Mouse (Mus musculus): Measurements from ENCODE around the gene Sgf29. TPM values are rescaled to one million over a fixed set of nuclear protein-coding genes. Genes with fewer than 3 reads are reported as not detected.

Gene Sgf29
- polyA plus RNA-seq, 1 experiment from 2014 or later: 64.5 TPM

- H3K4me1 ChIP-seq: peaks cover 10% of the 10 kb centered on the region
These were observed 4.8 kb upstream of the Sgf29 start for GRCm38 (mm10) chr7:126644345-126644744.

GRCm38 (mm10) chr7:126644914-126645313, 4.2 kb upstream of the Sgf29 start:
- no peak overlapping the region for H3K27ac ChIP-seq (replicated peaks)
- H3K36me3 ChIP-seq: no peaks in the 10 kb centered on the region
- no peak overlapping the region for H3K9ac ChIP-seq (replicated peaks)
- H3K4me3 ChIP-seq (replicated peaks): no peak overlapping the region
- no peaks in the 10 kb centered on the region for H3K27me3 ChIP-seq (replicated peaks)
- no peaks in the 10 kb centered on the region for H3K9me3 ChIP-seq (replicated peaks)
- H3K4me2 ChIP-seq: no peak overlapping the region
- peaks cover 14% of the 10 kb centered on the region for H3K4me1 ChIP-seq
- no peak for ATAC-seq (ENCODE audit: low FRiP score)

More at GRCm38 (mm10) chr7:126644345-126644744, 4.8 kb upstream of the Sgf29 start:
- Histone ChIP-seq H3K9me3 (replicated peaks) (no peaks in the 10 kb centered on the region), H3K4me3 (replicated peaks) (no peak overlapping the region), H3K36me3 (no peaks in the 10 kb centered on the region), H3K27me3 (replicated peaks) (no peaks in the 10 kb centered on the region), H3K9ac (replicated peaks) (no peak overlapping the region), H3K4me2 (no peak overlapping the region), H3K27ac (replicated peaks) (no peak overlapping the region)
- WGBS: 85% methylated on average over 3 of the region's 3 CpGs
- ATAC-seq (ENCODE audit: low FRiP score): no peak

DNA sequence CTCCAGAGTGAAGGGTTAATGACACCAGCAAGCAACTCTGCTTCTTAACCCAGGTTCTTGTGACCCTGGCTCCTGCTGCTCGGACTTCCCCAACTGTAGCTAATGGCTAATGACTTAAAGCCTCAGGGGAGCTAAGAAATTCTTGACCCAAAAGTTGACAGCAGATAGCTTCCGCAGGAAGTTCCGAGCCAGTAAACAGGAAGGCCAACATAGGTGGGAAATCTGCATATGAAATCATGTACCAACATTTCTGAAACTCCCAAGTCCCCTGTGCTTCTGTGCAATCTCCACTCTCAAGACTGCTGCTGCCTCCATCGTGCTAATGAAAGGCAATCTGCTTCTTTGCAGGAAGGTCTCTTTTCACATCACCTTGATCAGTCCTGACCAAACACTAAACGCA, 3.4 kb upstream of the Sgf29 start:
- Histone ChIP-seq H3K27me3 (replicated peaks) (no peaks in the 10 kb centered on the region), H3K4me1 (peaks cover 21% of the 10 kb centered on the region), H3K9me3 (replicated peaks) (no peaks in the 10 kb centered on the region), H3K9ac (replicated peaks) (no peak overlapping the region), H3K27ac (replicated peaks) (no peak overlapping the region), H3K4me2 (no peak overlapping the region), H3K36me3 (no peaks in the 10 kb centered on the region), H3K4me3 (replicated peaks) (no peak overlapping the region)
- ATAC-seq (ENCODE audit: low FRiP score): no peak
- WGBS: 53% methylated on average over 5 of the region's 5 CpGs

DNA sequence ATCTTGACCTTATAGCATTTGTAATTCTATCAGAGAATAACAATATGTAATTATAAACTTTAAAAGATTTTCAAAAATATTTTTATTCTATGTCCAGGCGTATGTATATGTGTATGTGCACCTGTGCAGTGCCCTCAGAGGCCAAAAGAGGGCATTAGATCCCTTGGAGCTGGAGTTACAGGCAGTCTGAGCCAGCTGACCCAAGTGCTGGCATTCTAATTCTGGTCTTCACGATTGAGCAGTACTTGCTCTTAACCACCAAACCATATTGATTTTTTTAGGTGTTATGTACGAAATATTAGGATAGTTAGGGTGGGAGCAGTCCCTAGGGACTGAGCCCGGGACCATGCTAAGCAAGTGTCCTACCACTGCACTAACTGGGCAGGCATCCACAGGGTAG, 623 bp upstream of the Sgf29 start:
- Histone ChIP-seq H3K9me3 (replicated peaks) (no peaks in the 10 kb centered on the region), H3K36me3 (no peaks in the 10 kb centered on the region), H3K9ac (replicated peaks) (no peak overlapping the region), H3K4me2 (peak overlapping the region; percentile 79), H3K4me1 (peaks cover 21% of the 10 kb centered on the region), H3K27ac (replicated peaks) (peak overlapping the region; percentile 96), H3K27me3 (replicated peaks) (no peaks in the 10 kb centered on the region), H3K4me3 (replicated peaks) (peak overlapping the region; percentile 60)
- 83% methylated on average over 4 of the region's 4 CpGs for WGBS
- no peak for ATAC-seq (ENCODE audit: low FRiP score)

- no peak overlapping the region for H3K27ac ChIP-seq (replicated peaks)
- H3K4me1 ChIP-seq: peaks cover 17% of the 10 kb centered on the region
- H3K9ac ChIP-seq (replicated peaks): no peak overlapping the region
- no peak overlapping the region for H3K4me2 ChIP-seq
- ATAC-seq (ENCODE audit: low FRiP score): no peak
- no peak overlapping the region for H3K4me3 ChIP-seq (replicated peaks)
- H3K36me3 ChIP-seq: no peaks in the 10 kb centered on the region
- no peaks in the 10 kb centered on the region for H3K27me3 ChIP-seq (replicated peaks)
- H3K9me3 ChIP-seq (replicated peaks): no peaks in the 10 kb centered on the region
- 73% methylated on average over 2 of the region's 2 CpGs for WGBS
These were observed 1.7 kb downstream of the Sgf29 start for GRCm38 (mm10) chr7:126650852-126651251.

GRCm38 (mm10) chr7:126653991-126654390, 4.9 kb downstream of the Sgf29 start:
- 66% methylated on average over 2 of the region's 2 CpGs for WGBS
- H3K4me3 ChIP-seq (replicated peaks): no peak overlapping the region
- H3K27ac ChIP-seq (replicated peaks): no peak overlapping the region
- no peak overlapping the region for H3K9ac ChIP-seq (replicated peaks)
- H3K4me2 ChIP-seq: no peak overlapping the region
- peaks cover 11% of the 10 kb centered on the region for H3K4me1 ChIP-seq
- H3K9me3 ChIP-seq (replicated peaks): no peaks in the 10 kb centered on the region
- no peaks in the 10 kb centered on the region for H3K27me3 ChIP-seq (replicated peaks)
- H3K36me3 ChIP-seq: no peaks in the 10 kb centered on the region
- no peak for ATAC-seq (ENCODE audit: low FRiP score)

GRCm38 (mm10) chr7:126655695-126656094, 6.6 kb downstream of the Sgf29 start:
- H3K27me3 ChIP-seq (replicated peaks): no peaks in the 10 kb centered on the region
- no peak overlapping the region for H3K4me2 ChIP-seq
- H3K9ac ChIP-seq (replicated peaks): no peak overlapping the region
- H3K4me1 ChIP-seq: no peaks in the 10 kb centered on the region; the same call in 1 of the 2 replicates
- no peaks in the 10 kb centered on the region for H3K36me3 ChIP-seq
- no peaks in the 10 kb centered on the region for H3K9me3 ChIP-seq (replicated peaks)
- 95% methylated on average over 3 of the region's 3 CpGs for WGBS
- no peak overlapping the region for H3K4me3 ChIP-seq (replicated peaks)
- no peak for ATAC-seq (ENCODE audit: low FRiP score)
- H3K27ac ChIP-seq (replicated peaks): no peak overlapping the region

DNA sequence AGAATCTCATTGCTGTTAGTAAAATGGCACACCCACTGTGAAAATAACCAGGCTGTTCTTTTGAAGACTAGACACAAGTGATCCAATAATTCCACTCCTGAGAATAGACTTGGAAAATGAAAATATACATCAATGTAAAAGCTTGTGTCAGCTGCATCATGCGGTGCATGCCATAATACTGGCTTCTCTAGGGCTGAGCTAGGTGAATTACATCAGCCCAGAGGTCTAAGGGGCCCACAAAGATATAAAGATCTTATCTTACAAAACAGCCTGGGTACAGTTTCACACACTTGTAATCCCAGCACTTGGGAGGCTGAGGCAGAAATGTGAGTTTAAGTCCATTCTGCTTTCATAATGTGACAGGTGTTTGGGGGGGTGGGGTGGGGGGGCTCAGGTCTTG, 8.4 kb downstream of the Sgf29 start:
- WGBS: 49% methylated on average over 1 of the region's 1 CpGs
- Histone ChIP-seq H3K27ac (replicated peaks) (peak overlapping the region; percentile 48), H3K4me3 (replicated peaks) (no peak overlapping the region), H3K9ac (replicated peaks) (no peak overlapping the region), H3K27me3 (replicated peaks) (no peaks in the 10 kb centered on the region), H3K4me1 (no peaks in the 10 kb centered on the region; the same call in 1 of the 2 replicates), H3K36me3 (peaks cover 3% of the 10 kb centered on the region; the same call in 1 of the 2 replicates), H3K9me3 (replicated peaks) (no peaks in the 10 kb centered on the region), H3K4me2 (no peak overlapping the region)
- 0 out of 2 replicates have a peak, but pooled peaks have one; percentile 50 for ATAC-seq (ENCODE audit: low FRiP score)

- Histone ChIP-seq H3K4me3 (replicated peaks) (no peak overlapping the region), H3K27me3 (replicated peaks) (no peaks in the 10 kb centered on the region), H3K27ac (replicated peaks) (no peak overlapping the region), H3K36me3 (peaks cover 10% of the 10 kb centered on the region), H3K9ac (replicated peaks) (no peak overlapping the region), H3K4me1 (no peaks in the 10 kb centered on the region; the same call in 1 of the 2 replicates), H3K4me2 (no peak overlapping the region), H3K9me3 (replicated peaks) (no peaks in the 10 kb centered on the region)
- WGBS: 81% methylated on average over 3 of the region's 3 CpGs
- no peak for ATAC-seq (ENCODE audit: low FRiP score)
These were observed 10.7 kb downstream of the Sgf29 start for GRCm38 (mm10) chr7:126659771-126660170.

DNA sequence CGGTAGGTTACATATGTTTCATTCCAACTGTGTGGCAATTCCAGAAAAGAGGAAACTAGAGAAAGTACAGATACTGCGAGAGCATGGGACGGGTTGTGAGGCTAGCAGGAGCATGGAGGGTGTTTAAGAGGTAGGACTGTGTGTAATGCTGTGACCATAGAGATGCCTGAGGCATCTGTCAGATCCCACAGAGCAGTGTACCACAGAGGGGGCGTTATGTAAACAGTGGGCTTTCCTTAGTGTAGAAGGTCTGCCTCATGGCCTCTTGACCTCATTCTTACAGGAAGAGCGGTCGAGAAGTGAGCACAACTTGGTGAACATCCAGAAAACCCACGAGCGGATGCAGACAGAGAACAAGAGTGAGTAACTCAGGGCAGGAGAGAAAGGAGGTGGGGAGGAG, 14.5 kb downstream of the Sgf29 start:
- no peaks in the 10 kb centered on the region for H3K4me1 ChIP-seq
- ATAC-seq (ENCODE audit: low FRiP score): no peak
- WGBS: 81% methylated on average over 8 of the region's 8 CpGs
- H3K9me3 ChIP-seq (replicated peaks): no peaks in the 10 kb centered on the region
- no peak overlapping the region for H3K4me3 ChIP-seq (replicated peaks)
- H3K4me2 ChIP-seq: no peak overlapping the region
- no peaks in the 10 kb centered on the region for H3K27me3 ChIP-seq (replicated peaks)
- H3K9ac ChIP-seq (replicated peaks): no peak overlapping the region
- H3K27ac ChIP-seq (replicated peaks): no peak overlapping the region
- H3K36me3 ChIP-seq: peaks cover 35% of the 10 kb centered on the region

DNA sequence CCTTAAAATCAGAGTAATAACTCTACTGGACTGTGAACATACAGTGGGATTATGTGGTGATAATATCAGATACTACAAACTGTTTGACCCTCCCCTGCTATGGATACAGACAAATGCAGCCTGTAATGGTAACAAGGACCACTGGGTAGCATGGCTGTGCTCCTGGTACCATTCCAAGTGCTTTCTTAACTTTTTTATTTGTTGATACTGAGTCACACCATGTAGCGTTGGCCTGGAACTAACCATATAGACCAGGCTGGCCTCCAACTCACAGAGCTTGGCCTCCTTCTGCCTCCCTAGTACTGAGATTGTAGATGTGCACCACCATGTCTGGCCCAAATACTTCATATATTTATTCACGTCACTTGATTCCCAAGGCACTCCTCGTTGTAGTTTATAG, 16.2 kb downstream of the Sgf29 start:
- WGBS: 90% methylated on average over 3 of the region's 3 CpGs

GRCm38 (mm10) chr7:126667495-126668090, 18.5 kb downstream of the Sgf29 start:
- ATAC-seq (ENCODE audit: low FRiP score): no peak
- 81% methylated on average over 9 of the region's 9 CpGs for WGBS

More for the DNA sequence above, 16.2 kb downstream of the Sgf29 start:
- H3K36me3 ChIP-seq: peaks cover 40% of the 10 kb centered on the region
- no peaks in the 10 kb centered on the region for H3K27me3 ChIP-seq (replicated peaks)
- H3K9me3 ChIP-seq (replicated peaks): no peaks in the 10 kb centered on the region
- no peaks in the 10 kb centered on the region for H3K4me1 ChIP-seq
- no peak overlapping the region for H3K4me2 ChIP-seq
- H3K27ac ChIP-seq (replicated peaks): no peak overlapping the region
- no peak for ATAC-seq (ENCODE audit: low FRiP score)
- no peak overlapping the region for H3K4me3 ChIP-seq (replicated peaks)
- H3K9ac ChIP-seq (replicated peaks): no peak overlapping the region

More at GRCm38 (mm10) chr7:126667495-126668090, 18.5 kb downstream of the Sgf29 start:
- Histone ChIP-seq H3K27ac (replicated peaks) (no peak overlapping the region), H3K9me3 (replicated peaks) (no peaks in the 10 kb centered on the region), H3K27me3 (replicated peaks) (no peaks in the 10 kb centered on the region), H3K4me2 (no peak overlapping the region), H3K9ac (replicated peaks) (no peak overlapping the region), H3K4me3 (replicated peaks) (no peak overlapping the region), H3K36me3 (peaks cover 55% of the 10 kb centered on the region), H3K4me1 (no peaks in the 10 kb centered on the region)

All from neural tube, embryonic 15.5 days (tissue).